Mouse (Mus musculus) spleen, postnatal 14 days (tissue): ENCODE results near the gene Fosl1.
A peak's percentile ranks its signal among the peaks of the same experiment; 100 is the strongest.

Experiments
- DNase-seq, 2 experiments: peaks; one replicate each; pipeline ENCODE4 v3.0.0; 2021 to 2022; ENCODE audit warnings: low spot score in 2 of 2

The Fosl1 gene

DNA sequence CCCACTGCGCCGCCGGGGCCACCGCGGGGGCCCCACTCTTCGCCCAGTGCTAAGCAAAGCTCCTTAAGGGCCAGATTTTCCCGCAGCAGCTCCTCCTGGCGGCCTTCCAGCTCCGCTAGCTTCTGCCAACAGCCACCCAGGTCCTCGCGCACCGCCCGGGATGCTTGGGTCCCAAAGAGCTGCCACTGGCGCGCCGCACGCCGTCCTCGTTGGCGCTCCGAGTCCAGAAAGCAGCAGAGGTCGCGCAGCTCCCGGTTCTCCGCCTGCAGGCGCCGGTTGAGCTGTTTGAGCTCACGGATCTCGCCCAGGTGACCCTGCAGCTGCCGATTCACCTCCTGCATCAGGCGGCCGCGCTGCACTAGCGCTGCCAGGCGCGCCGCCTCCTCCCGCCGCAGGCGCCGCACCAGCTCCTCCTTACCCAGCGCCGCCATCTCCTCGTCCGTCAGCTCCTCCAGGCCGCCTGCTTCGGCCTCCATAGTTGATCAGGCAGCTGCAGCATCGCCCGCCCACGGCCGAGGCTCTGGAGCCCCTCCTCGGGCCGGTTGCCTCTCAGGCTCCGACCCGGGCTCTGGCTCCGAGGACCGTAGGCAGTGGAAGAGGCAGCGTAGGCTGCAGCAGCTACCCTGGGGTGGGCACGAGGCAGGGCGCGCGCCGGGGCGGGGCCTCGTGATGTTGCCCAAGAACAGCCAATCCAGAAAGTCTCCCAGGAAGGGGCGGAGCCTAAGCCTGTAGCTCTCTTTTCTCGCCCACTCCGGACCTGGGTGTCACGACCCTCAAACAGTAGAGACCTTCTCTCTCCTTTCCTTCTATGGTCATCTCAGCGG lies 9.8 kb downstream of the Fosl1 start:
- peak; percentile 78 to 88 for DNase-seq

DNA sequence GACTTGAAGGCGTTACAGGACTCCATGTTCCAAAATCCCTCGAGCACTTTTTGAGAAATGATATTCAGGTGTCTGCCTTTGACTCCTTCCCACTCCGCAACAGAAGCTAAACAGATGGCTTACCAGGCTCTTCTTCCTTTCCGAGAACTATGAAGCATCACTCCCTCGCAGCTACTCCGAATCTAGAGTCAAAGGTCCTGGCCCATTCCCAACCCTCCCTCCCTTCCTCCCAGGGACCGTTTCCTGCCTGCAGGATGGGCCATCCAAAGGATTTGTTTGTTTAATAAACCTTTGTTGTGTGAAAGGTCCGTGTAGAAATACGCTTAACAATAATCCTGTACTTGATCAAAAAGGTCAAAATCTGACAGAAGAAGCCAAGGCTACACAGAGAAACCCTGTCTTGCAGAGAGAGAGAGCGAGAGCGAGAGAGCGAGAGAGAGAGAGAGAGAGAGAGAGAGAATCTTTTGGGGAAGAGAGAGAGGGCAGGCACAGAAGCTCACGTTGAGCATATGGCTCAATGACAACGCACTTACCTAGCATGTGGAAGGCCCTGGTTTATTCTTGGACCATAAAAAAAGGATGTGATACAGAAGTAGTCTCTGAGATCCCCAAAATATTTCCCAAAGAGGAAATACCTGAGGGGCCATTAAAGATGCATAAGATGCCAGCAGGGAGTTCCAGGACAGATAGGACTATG lies 10.5 kb downstream of the Fosl1 start, which contains the start of gene Ccdc85b:
Gene Ccdc85b (minus strand): TSS at position 149 of the 697 bp plus-strand sequence.
- no peak for DNase-seq

DNA sequence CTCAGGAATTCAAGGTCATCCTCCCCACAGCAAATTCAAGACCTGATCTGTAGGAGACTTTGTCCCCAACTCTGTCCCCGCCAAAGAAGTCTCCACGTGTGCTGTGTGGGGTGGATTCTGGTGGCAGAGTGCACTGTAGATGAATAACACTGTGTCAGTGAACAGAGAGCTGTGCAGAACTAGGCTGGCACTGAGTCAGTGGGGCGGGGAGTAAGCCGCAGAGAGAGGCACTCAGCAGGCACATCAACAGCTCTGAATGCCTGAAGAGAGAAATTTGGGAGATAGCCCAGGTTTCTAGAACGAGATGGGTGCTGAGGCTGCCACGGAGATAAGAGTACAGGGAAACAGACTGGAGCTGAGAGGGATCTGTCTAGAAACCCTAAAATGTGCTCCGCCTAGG lies 11.7 kb downstream of the Fosl1 start:
- no peak for DNase-seq

DNA sequence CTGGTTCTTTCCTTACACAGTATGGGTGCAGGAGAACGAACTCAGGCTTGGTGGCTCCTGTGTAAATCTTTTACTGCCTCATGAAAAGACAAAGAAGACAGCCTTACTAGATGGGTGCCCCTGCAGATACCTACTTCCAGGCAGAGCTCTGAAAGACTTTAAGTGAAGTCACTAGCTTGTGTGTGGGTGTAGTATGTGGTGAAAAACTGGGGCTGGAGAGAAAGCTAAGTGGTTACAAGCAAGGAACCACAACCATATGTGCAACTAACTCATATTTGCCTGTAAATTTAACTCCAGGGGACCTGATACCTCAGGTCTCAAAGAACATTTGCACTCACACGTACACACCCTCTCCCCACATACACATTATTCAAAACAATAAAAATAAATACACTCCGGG lies 12.5 kb downstream of the Fosl1 start:
- no peak for DNase-seq

DNA sequence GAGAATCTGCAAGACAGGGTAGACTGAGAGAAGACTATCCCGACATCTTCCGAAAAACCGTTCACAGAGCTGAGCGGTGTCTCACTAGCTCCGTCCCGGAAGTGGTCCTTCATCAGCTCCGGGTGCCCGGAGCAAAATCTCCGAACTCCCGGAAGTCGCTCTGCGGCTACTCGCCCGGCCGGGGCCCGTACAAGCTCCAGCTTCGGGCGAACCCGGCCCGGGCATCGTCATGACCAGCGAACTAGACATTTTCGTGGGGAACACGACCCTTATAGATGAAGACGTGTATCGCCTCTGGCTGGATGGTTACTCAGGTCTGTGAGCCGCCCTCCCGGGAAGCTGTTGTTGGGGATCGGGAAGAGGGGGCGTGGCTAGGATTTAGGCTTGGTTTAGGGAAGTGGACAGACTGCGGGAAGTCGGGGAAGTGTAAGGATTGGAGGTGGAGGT lies 13.1 kb downstream of the Fosl1 start, which contains the start of gene Fibp:
Gene Fibp (plus strand): TSS at position 151 of the 447 bp plus-strand sequence.
- DNase-seq, result peak; percentile 69 to 85

DNA sequence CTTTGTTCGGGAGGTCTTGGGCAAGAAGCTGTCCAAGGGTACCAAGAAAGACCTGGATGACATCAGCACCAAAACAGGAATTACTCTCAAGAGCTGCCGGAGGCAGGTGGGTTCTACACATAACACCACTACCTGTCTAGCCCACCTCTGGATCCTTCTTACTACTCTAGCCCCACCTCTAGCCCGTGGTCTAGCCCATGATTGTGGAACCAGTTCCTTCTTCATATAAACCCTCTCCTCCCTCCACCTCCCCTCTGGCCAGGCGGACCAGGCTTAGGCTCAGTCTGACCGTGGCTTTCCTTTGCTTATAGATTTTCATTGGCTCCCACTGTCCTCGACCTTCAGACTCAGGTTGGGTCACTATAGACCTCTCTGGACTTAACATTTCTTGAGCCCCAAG lies 14.1 kb downstream of the Fosl1 start:
- DNase-seq, result no peak

DNA sequence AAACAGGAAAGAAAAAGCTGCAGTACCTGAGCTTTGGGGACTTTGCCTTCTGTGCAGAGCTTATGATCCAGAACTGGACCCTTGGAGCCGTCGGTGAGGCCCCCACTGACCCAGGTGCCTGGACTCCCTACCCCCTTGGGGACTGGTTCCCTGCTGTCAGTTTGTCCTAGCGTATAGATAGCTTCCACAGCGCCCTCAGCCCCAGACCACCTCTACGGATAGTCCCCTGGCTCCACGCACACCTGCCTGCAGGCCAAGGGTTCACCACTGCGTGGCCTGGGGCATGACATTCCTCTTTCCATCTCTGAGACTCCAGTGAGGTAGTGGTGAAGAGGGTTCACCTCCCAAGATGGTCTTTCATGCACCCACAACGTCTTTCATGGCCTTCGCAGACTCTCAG lies 15.9 kb downstream of the Fosl1 start:
- DNase-seq, result no peak

DNA sequence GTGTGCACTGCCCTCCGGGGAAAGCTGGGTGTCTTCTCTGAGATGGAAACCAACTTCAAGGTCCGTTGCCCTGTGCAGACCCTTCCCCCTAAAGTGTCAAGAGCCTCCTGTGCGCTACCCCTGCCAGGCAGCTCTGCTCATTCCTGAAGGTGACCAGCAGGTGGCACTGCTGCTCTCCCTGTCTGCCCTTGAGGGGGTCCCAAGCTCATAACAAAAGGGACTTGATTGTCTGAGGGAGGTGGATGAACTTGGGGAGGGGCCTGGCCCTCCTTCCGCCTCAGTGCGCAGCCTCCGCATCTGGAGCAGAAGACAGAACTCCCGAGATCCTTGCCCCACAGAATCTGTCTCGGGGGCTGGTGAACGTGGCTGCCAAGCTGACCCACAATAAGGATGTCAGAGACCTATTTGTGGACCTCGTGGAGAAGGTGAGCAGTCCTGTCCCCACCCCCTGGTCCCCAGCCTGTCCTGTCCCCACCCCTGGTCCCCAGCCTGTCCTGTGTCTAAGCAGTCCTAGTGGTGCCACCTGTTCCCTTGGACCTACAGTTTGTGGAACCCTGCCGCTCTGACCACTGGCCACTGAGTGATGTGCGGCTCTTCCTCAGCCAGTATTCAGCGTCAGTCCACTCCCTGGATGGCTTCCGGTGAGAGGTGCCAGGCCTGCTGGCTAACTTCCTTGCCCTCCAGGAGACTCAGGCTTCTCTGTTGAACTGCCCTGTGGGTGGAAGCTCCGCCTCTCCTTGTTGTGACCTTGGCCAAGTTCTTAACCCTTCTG lies 16.6 kb downstream of the Fosl1 start:
- peak in 1 of 2 experiments; percentile 50 for DNase-seq

DNA sequence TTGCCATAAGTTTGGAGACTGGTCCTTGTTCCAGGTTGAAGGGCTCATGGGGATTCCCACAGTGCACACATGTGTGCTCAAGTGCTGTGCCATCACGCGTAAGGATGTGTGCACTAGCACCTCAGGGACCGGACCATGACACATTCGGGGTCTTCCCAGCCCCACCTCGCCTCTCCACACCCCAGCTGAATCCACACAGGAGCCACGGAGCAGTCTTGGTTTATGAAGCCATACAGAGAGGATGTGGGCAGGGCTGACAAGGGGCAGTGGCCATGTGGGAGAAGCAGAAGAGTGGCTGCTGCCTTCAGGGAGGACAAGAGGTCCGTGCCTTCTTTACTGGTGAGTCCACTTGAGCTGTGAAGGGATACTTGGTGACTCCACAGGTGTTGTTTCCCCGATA lies 17.7 kb downstream of the Fosl1 start:
- no peak for DNase-seq

DNA sequence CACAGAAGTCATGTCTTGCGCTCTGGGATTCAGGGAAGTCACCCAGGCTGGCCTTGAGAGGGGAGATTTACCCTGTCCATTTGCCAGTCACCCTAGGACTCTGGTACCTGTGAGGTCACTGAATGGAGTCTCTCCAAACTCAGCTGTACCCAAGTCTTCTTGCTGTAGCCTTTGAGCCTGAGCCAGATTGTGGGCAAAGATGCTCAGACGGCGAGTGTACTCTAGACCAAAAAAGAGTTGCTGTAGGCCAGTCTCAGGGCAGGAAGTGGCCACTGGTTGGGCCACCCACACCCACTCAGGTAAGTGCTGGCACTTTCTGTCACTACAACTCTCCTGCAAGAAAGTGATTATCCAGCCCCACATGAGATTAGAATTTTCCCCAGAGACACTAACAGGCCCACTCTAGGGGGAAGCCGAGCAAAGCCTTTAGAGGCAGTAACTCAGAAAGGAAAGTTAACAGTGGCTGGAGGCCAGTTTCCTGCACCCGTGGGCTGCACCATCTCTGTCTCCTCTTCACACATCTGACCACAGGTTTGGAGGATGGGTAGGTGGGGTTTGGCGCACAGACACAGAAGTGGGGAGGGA lies 19.7 kb downstream of the Fosl1 start:
- DNase-seq, result no peak

DNA sequence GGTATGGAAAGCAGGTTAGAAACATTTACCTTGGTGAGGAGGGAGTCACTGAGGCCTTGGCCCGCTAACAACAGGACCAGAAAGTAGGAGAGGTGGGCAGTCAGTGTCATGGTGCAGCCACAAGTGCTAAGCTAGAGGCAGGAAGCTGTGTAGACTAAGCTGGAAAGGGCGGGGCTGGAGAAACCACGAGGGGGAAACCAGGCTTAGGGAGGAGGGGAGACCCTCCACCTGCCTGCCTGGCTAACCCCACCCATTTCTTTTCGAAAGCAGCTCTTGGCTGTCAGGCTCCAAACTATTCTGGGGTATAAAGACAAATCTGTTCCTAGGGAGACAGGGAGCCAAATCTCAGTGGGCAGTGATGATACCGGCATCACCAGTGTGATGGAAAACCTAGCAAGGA lies 21.0 kb downstream of the Fosl1 start, which contains the start of gene Ctsw:
Gene Ctsw (minus strand): TSS at position 134 of the 400 bp plus-strand sequence.
- no peak for DNase-seq

DNA sequence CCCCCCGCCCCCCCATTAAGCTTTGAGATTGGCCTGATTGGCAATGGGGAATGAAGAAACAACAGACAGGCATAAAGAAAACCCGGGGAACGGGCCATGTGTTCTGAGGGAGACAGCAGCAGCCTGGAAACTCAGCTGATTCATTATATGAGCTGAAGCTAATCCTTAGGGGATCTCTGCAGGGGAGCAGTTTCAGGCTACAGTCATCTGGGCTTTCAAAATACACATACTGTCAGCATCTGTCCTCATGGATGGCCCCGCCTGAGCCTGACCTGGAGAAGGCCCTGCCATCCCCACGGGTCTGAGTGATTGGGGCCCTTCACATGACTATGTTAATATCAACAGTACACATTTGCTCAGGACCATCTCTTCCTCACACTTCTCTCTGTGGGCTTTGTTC lies 24.5 kb downstream of the Fosl1 start:
- no peak for DNase-seq

DNA sequence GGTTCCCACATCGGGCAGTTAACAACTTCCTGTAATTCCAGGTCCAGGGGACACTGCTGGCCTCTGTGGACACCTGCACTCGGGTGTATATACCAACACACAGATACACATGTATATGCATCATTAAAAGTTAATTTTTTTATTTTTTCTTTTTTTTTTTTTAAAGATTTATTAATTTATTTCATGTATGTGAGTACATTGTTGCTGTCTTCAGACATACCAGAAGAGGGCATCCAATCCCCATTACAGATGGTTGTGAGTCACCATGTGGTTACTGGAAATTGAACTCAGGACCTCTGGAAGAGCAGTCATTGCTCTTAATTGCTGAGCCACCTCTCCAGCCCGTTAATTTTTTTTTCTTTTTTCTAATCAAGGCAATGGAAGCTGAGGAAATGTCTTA lies 25.5 kb downstream of the Fosl1 start:
- no peak for DNase-seq

DNA sequence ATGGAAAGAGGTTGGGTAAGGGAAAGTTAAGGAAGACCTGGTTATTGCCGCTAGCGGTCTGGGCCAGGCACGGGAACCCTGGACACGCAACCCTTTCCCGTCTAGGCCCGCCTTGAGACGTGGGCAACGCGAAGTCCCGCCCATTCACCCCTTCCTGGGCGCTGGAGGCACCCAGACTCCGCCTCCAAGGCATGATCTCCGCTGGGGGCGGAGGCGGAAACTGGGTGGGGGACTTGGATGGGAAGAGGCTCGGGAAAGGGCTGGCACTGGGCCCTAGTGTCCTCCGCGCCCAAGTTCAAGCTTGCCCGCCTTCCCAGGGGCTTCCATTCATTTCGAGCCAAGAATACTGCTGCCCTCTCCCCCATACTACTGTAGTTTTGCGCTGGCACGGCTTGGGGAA lies 26.4 kb downstream of the Fosl1 start, which contains the start of gene Efemp2:
Gene Efemp2 (plus strand): TSS at position 235 of the 400 bp plus-strand sequence.
- DNase-seq, result no peak

DNA sequence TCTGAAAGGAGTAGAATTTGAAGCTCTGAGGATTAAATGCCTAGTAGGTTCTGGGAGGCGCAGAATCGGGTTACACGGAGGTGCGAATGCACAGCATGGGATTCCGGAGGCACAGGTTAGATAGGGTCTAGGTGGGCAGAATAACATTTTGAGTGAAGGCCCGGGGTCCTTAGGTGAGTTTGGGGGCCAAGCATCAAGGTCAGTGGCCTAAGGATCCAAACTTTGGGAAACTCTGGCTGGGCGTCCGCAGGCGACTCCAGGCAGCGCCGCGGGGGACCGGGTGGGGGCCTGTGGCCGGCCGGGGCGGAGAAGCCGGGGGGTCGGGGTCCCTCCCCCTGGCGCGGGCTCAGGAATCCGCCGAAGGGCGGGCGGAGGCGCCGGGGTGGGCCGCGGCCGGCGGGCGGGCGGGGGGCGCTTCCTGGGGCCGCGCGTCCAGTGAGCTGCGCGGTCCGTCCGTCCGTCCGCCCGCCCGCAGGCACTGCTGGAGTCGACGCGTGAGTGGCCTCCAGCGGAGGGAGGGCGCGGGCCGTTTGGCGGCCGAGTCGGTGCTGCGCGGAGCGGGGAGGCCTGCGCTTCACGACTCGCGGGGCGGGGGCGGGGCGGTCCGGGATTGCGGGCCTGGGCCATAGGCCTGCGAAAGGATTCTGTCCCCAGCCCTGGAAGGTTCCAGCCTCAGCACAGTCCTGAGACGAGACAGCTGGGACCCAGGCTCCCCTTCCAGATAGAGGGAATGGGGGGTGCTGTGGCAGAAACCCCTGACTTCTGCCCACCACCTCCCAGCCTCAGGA lies 27.1 kb downstream of the Fosl1 start:
- DNase-seq, result no peak

DNA sequence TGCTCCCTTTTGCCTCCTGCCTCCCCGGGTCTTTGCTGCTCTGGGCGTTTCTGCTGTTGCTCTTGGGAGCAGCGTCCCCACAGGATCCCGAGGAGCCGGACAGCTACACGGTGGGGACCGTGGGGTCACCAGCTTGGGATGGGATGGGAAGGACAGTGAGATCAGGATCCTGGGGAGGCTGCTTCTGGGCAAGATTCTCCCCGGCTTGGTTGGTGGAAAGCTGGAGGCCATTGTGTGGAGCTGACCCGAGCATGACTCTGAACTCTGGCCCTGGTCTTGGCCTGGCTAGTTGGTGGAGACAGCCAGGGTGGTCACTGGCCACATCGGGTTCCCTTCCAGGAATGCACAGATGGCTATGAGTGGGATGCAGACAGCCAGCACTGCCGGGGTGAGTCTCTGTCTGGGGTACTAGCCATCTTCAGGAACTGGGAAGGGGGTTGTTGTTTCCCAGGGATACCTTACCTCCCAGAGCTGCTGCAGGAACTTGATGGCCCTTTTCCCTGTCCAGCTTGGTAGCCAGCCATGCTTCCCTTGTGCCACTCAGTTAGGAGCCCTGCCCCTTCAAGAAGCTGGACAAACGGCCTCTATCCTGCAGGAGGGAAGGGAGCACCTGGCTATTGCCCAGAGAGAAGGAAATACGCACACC lies 27.8 kb downstream of the Fosl1 start:
- DNase-seq, result no peak

DNA sequence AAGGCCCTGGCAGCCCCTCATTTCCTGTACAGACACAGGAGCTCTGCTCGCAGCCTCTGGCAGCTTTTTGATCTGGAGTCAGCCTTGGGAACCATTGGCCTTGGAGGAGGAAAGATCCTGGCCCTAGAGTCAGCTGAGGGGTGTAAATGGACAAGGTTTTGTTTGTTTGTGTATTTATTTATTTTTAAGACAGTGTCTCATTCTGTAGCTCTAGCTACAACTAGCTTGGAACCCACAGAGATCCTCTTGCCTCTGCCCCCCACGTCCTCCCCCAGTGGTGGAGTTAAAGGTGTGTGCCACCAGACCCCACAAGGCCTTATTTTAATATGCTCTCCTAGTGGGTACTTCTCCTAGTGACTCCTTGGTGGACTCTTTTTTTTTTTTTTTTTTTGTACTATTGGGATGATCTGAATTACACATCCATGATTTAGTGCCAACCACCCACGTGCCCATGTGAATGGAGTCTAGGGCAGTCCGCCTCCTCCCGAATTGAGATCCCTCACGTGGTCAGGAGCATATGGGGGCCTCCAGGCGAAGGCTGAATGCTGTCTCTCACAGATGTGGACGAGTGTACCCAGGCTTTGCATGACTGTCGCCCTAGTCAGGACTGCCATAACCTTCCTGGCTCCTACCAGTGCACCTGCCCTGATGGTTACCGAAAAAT lies 29.8 kb downstream of the Fosl1 start:
- no peak for DNase-seq

DNA sequence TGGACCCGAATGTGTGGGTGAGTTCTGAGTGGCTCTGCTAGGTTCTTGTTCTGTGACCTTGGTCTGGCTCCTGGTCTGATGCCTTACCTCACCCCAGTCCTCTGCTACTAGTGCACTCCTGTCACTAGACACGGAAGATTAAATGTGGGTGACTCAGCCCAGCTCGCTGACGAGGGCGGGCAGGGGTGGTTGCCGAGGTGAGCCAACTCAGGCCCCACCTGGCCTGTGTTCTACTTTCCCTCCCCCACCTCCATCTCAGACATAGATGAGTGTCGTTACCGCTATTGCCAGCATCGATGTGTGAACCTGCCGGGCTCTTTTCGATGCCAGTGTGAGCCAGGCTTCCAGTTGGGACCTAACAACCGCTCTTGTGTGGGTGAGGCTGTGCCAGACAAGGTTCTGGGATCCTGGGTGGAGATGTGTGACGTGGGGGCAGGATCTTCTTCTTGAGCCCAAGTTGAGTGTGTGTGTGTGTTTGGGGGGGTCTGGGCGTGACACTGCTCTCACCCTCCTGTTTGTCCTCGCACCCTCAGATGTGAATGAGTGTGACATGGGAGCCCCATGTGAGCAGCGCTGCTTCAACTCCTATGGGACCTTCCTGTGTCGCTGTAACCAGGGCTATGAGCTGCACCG lies 30.4 kb downstream of the Fosl1 start:
- DNase-seq, result no peak

DNA sequence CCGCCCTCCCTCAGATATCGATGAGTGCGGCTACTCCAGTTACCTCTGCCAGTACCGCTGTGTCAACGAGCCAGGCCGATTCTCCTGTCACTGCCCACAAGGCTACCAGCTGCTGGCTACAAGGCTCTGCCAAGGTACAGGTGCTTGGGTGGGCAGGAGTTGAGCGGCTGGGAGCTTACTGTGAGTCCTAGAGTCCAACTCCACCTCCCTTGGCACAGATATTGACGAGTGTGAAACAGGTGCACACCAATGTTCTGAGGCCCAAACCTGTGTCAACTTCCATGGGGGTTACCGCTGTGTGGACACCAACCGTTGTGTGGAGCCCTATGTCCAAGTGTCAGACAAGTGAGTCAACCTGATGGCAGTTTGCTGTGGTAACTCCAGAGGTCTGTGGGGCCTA lies 32.7 kb downstream of the Fosl1 start:
- no peak for DNase-seq
